ENCODE assay signal across 12 mouse cellular contexts in the genomic region with DNA sequence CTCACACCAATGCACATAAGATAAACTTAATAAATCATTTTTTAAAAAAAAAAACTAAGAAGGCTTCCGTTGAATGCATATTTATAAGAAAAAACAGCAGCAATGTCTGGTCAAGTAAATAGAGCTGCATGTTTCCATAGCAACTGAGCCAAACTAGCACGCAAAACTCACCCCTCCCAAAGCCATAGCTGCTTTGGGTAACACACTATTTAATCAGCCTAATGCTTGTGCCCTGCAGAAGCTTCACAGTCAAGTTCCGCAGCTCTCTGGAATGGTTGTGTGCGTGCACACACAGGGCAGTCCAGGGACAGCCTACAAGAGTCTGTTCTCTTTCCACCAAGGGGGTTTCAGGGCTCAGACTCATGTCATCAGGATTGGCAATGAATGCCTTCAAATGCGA.
"Had no signal": no experiment of that assay in that cellular context is flagged by ENCODE, and none has a peak within 500 bp of the region (broad histone marks: within the 10 kb centered on the region; RNA-seq: fewer than 3 reads in every experiment).

No protein-coding gene starts in this region.

- H3K9me3 ChIP-seq: limb, embryonic 15.5 days; neural tube, embryonic 15.5 days had no signal

- H3K27ac ChIP-seq: limb, embryonic 15.5 days; liver, embryonic 12.5 days; neural tube, embryonic 15.5 days; stomach, postnatal 0 days had no signal

- DNase-seq: kidney, adult 8-10 months; kidney, postnatal 36 days; layer of hippocampus, adult 9-11 months; layer of hippocampus, postnatal 36 days; thymus, postnatal 4 days had no signal

- H3K9ac ChIP-seq: limb, embryonic 15.5 days; liver, embryonic 12.5 days; neural tube, embryonic 15.5 days had no signal

- H3K27me3 ChIP-seq: limb, embryonic 15.5 days; liver, embryonic 12.5 days; neural tube, embryonic 15.5 days had no signal

- H3K36me3 ChIP-seq: limb, embryonic 15.5 days; liver, embryonic 12.5 days; neural tube, embryonic 15.5 days had no signal

- H3K4me2 ChIP-seq: limb, embryonic 15.5 days; liver, embryonic 12.5 days; neural tube, embryonic 15.5 days had no signal

- H3K4me3 ChIP-seq: limb, embryonic 15.5 days; liver, embryonic 12.5 days; myocyte; neural tube, embryonic 15.5 days had no signal

- ATAC-seq: inflammation-experienced regulatory T-cells, adult 6 months; intestine, postnatal 0 days; liver, embryonic 12.5 days had no signal

- H3K4me1 ChIP-seq: limb, embryonic 15.5 days; liver, embryonic 12.5 days had no signal
